Mouse (Mus musculus) layer of hippocampus, postnatal 10 days (tissue): ENCODE measurements around the gene Olfr1453. TPM values are rescaled to one million over a fixed set of nuclear protein-coding genes. Genes with fewer than 3 reads are reported as not detected.
"Not testable (repeated sequence)": the region's sequence is repeated elsewhere in the genome, so short reads cannot be mapped to it uniquely, and the experiment has no call there.

Experiments
- DNase-seq, 2 experiments: peaks; one replicate each; pipeline ENCODE4 v3.0.0; 2021; ENCODE audit warnings: low spot score in 2 of 2
- long read RNA-seq: library from polyadenylated mRNA; stranded (forward); transcript quantifications from one replicate; pipeline ENCODE4 v2.0.0, GENCODE M21; 2023
- total RNA-seq, 2 experiments: library from RNA; stranded (reverse); gene quantifications; 2 replicates each; pipeline ENCODE4 v1.2.3; 2021

Olfr1453 gene
- not detected for total RNA-seq
- long read RNA-seq = 0 reads

- no peak for DNase-seq
Measured at GRCm38 (mm10) chr19:13028227-13028626, at the start of gene Olfr1453. Gene Olfr1453 (minus strand): TSS chr19:13028327.

- no peak for DNase-seq
Measured at GRCm38 (mm10) chr19:13060310-13060709, 32.2 kb upstream of the Olfr1453 start, which contains the start of gene Olfr1454. Gene Olfr1454 (plus strand): TSS chr19:13060610.

DNA sequence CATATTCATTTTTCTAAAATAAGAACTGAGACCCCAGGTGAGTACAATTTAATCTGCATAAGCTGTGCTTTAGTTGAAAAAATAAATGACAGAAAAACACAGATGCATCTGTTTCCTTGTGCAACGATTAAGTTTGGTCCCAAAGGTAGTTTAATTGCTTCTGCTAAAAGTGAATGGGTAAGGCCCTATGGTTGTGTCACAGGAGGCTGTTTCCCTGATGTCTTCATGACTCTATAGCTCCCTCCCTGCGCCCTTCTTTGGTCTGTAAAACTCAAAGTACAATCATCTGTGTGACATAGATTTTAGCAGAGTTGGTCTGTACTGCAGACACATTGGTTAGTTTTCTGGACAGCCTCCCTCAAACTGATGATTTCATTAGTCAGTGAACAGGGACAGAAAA is 33.4 kb downstream of the Olfr1453 start, which contains the start of gene Olfr1451:
Gene Olfr1451, plus strand, starts transcription at position 301 of the 400 bp plus-strand sequence.
- no peak for DNase-seq

DNA sequence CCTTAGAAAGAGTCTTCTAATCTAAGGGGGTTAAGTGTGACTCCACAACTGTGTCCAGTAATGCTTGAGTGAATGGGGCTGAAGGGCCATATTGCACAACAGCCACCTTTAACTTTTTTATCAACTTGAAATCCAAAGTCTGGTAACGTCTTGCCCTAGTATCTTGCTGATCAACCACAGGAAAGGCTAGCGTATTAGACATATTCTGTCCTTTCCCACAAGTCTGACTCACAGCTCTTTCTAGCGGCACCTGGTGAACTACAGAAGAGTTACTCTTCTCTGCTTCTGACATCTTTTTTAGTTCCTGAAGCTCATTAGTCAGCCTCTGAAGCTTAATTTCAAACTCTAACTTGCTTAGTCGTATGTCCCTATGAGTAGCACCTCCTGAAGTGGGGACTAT is 35.8 kb downstream of the Olfr1453 start:
- not testable (repeated sequence) for DNase-seq

Other genes starting within 250 kb of the Olfr1453 start
- 10 to 100 TPM; 78.6 to 82.9 TPM for gene Zfp91, start 232.2 kb downstream of the Olfr1453 start, total RNA-seq
- gene Lpxn, start 232.1 kb downstream of the Olfr1453 start, total RNA-seq = 1 to 10 TPM in 1 of 2 experiments, under 1 TPM in 1; 0.96 to 1.3 TPM
- gene Gm5244, start 181.6 kb downstream of the Olfr1453 start, total RNA-seq = not detected
- not detected for gene Olfr1444, start 171.0 kb downstream of the Olfr1453 start, total RNA-seq
- gene Olfr1445, start 144.5 kb downstream of the Olfr1453 start, total RNA-seq = not detected
- not detected for gene Olfr1446, start 134.8 kb downstream of the Olfr1453 start, total RNA-seq
- not detected for gene Olfr1447, start 124.6 kb downstream of the Olfr1453 start, total RNA-seq
- not detected for gene Olfr1448, start 103.9 kb downstream of the Olfr1453 start, total RNA-seq
- not detected for gene Olfr1449, start 97.5 kb downstream of the Olfr1453 start, total RNA-seq
- not detected for gene Olfr1450, start 78.1 kb downstream of the Olfr1453 start, total RNA-seq
- not detected for gene Olfr1451, start 33.3 kb downstream of the Olfr1453 start, total RNA-seq
- not detected for gene Olfr1454, start 32.3 kb upstream of the Olfr1453 start, total RNA-seq
- not detected for gene Olfr1457, start 69.6 kb upstream of the Olfr1453 start, total RNA-seq
- gene Olfr1458, start 78.4 kb upstream of the Olfr1453 start, total RNA-seq = not detected
- gene Olfr1459, start 121.2 kb upstream of the Olfr1453 start, total RNA-seq = under 1 TPM; 0.22 to 0.23 TPM
- gene Olfr1461, start 134.7 kb upstream of the Olfr1453 start, total RNA-seq = not detected
- not detected for gene Olfr1462, start 157.4 kb upstream of the Olfr1453 start, total RNA-seq
- not detected for gene Olfr1463, start 203.0 kb upstream of the Olfr1453 start, total RNA-seq